Mouse (Mus musculus) cerebellum, adult 18-20 months (tissue): Measurements from ENCODE around the gene Krt82.

Experiments
- DNase-seq, 2 experiments: peaks; one replicate each; pipeline ENCODE4 v3.0.0; 2021

Krt82 gene

DNA sequence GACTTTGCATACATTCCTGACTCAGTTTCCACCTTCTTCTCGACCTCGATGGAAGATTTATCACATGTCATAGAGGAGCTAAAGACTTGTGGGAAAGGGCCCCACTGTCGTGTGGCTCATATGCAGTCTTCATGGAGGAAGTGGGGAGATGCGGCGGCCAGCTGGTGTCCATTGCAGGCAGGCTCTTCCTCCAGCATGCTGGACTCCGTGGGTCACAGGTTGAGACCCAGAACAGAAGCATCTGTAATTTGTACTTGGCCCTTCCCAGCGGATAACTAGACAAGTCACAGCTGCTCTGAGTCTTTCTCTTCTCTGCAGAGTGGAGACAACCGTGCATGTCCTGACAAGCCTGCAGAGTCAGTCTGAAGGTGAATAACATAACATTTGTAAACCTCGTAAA lies 42.2 kb downstream of the Krt82 start:
- no peak for DNase-seq

GRCm38 (mm10) chr15:101506896-101507758 lies 43.3 kb downstream of the Krt82 start:
- DNase-seq, result no peak

- peak in 1 of 2 experiments; percentile 7 for DNase-seq
These were observed 53.3 kb downstream of the Krt82 start for GRCm38 (mm10) chr15:101497181-101497580.

DNA sequence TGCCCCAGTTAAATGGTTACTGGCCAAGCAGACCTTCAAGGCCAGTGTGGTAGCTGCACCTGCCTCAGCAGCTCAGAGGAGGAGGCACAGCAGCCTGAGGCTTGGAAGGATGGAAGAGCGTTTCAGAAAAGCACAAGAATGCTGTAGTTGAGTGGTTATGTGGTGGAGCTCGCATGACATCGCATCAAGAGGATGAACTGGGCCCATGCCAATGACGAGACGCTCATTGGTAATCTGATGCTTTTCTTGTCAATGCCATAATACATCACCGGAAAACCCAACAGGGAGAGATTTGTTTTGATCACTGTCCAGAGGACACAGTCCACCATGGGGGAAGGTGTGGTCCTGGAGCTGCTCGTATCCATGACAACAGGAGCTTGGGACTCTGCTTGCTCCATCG lies 55.2 kb downstream of the Krt82 start:
- DNase-seq, result no peak

DNA sequence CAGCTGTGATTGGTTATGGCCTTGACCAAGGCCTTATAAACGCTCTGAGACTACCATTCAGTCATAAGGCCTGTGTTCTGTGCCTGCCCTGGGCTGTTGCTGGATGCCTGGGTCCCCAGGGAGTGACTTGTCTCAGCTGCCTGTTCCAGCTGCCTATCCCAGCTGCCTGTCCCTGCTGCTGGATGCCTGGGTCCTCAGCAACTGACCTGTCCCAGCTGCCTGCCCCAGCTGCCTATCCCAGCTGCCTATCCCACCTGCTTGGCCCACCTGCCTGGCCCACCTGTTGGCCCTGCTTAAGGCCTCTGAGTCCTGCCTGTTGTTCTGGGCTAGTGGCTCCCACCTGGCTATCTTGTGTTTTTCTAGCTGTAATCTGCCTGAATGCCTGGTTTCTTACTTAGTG lies 56.3 kb downstream of the Krt82 start:
- DNase-seq, result no peak

DNA sequence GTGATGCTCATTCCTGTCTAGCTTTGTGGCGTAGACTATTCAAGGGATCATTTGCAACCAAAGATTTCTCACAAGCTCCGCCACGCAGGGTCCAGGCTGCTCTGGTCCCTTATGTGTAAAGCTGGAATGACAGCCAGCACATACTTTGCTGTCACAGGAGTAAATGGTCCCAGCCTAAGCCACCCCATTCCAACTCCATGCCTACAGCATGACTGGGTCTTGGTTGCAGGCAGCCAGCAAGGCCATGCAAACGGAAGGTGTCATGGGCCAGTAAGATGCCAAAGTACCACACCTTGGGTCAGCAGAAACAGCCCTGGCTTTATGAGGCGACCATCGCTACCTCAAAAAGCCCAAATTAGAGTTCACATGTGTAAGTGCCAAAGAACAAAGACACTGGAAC lies 56.8 kb downstream of the Krt82 start:
- DNase-seq, result no peak

- no peak for DNase-seq
These were observed 57.7 kb downstream of the Krt82 start for GRCm38 (mm10) chr15:101492718-101493117.

- DNase-seq, result no peak
These were observed 59.0 kb downstream of the Krt82 start, which contains the start of gene Krt83 for GRCm38 (mm10) chr15:101491431-101491830. Krt83 (minus strand) TSS chr15:101491512.
